Mouse (Mus musculus): ENCODE measurements around the gene Dffa.

DNA sequence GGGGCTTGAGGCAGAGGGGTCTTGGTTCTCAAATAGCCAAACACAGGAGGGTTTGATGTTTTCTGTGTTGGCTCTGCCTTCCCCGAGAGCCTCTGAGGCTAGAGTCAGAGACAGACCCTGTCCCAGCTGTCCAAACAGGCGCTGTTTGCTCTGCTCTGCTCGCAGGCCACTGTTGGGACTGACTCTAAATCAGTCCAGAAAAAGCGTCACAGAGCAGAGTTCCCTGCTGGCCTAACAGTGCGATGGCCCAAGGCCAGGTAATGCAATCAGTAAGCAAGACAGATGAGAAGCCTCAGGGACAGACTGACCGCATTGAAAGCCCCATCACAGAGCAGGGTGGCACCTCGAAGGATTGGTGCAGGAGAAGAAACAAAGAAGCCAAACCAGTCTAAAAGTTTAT lies 45.7 kb downstream of the Dffa start:
- TF ChIP-seq CTCF (IDR thresholded peaks at IDR 0.05; ENCODE audit: low read depth, low read length) (no peak), GATA2 (IDR thresholded peaks at IDR 0.05; ENCODE audit: borderline replicate concordance, low read depth, low read length) (no peak), GATA1 (IDR thresholded peaks at IDR 0.05; ENCODE audit: borderline replicate concordance, low read length) (no peak), POLR2AphosphoS5 (IDR thresholded peaks at IDR 0.05; ENCODE audit: insufficient replicate concordance, low read depth, low read length) (no peak), TAL1 (conservative IDR thresholded peaks at IDR 0.05; ENCODE audit: low read depth, low read length) (no peak)

Data from G1E (cell line).